Mouse (Mus musculus): Measurements from ENCODE around the gene Kctd18. TPM values are rescaled to one million over a fixed set of nuclear protein-coding genes. Genes with fewer than 3 reads are reported as not detected.
A peak's percentile ranks its signal among the peaks of the same experiment; 100 is the strongest.
"Not testable (repeated sequence)": the region's sequence is repeated elsewhere in the genome, so short reads cannot be mapped to it uniquely, and the experiment has no call there.

The Kctd18 gene
- total RNA-seq (2021): 10 to 100 TPM; 10.4 to 10.9 TPM

DNA sequence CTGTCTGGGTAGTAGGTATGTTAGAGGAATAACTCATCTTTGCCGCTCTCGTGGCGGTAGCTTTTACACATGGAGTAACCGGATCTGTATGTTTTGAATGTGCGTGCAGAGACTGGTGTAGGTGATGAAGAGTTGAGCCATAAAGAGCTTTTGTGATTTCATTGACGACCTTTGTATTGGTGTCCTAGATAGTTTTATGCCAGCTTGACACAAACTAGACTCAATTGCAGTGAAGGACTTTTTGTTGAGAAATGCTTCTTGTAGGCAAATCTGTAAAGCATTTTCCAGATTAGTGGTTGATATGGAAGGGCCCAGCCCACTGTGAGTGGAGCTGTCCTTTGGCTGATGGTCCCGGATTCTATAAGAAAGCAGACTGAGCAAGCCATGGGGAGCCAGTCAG lies at the start of gene Kctd18:
Gene Kctd18 (minus strand): TSS at position 101 of the 400 bp plus-strand sequence.
- no peak for DNase-seq

DNA sequence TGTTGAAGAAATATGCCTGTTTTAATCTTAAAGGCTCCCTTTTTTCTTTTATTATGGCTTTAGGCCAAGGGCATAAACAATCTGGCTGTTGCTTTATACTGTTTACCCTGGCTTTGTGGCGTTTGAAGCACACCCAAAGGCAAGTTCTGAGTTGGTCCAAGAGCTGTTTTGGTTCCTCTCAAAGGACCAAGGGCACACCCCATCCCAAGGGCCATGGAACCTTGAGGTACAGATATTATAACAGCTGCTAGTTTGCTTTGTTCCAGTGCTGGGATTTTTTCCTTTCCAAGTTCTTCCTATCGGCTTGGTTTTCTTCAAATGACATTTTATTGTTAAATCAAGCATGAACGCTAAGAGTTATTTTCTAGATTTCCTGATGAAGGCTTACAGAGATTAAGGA lies 46.9 kb upstream of the Kctd18 start:
- no peak for DNase-seq

DNA sequence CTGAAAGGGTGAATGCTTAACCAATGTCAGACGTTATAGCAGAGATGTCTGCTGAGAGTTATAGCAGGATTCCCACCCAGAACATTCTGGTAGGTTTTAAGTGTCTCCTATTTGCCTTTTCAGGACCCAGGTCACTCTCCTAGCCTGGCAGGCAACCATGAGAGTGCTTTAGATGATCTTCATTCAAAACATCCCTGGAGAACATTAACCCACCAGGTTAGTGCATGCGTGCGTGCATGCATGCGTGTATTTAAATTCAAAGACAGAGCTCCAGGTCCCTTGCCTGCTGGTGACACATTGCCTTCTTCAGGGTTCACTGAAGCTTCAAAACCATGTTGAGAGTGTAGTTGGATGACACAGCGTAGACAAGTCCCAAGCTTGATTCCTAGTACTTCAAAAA lies 46.4 kb upstream of the Kctd18 start:
- no peak for DNase-seq

DNA sequence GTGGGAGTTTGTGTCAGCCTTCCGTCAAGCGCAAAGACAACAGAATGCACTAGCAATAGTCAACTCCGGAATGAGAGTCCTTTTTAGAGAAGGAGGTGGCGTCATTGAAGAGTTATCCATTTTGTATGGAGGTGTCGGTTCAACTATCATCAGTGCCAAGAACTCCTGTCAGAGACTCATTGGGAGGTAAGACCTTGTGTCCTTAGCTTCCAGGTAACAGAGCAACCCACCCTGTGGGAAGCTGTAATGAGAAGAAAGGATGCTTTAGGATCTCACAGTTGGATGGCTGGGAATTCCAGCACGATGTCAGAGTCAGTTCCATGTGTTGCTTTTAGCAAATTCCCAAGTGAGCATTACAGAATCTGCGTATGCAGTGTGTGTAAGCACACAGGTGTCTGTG lies 43.4 kb upstream of the Kctd18 start:
- DNase-seq: no peak

DNA sequence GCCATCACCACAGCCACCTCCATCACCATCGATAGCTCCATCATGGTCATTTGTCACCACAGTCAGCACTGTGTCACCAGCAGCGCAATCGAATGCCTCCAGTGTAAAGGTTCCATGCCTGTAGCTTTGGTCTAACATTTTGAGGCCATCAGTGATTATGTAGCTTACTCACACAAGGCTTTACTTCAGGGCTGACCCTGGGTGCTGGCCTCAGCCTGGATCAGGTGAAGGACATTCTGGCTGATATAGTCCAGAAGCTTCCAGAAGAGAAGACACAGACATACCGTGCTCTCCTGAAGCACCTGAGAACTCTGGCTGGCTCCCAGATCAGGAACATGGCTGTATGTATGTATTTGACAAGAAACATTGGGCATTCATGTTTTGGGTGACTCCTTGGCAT lies 40.1 kb upstream of the Kctd18 start:
- no peak for DNase-seq

DNA sequence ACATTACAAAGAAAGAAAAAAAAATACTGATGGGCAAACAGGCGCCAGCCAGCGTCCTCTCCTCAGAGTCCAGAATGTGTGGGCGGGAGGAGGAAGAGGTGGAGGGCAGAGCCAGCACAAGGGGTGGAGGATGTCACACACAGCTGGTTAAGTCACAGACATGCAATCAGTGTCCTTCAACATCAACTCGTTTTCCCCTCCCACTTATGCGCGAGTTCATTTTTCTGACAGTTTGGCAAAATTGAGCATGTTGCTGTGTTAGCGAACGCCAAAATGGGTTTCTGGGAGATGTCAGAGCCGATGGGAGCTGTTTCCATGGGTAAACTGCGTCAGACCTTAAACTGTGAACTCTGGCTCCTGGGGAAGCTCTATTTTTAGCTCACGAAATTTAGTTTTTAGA lies 38.2 kb upstream of the Kctd18 start:
- peak; percentile 13 for DNase-seq

DNA sequence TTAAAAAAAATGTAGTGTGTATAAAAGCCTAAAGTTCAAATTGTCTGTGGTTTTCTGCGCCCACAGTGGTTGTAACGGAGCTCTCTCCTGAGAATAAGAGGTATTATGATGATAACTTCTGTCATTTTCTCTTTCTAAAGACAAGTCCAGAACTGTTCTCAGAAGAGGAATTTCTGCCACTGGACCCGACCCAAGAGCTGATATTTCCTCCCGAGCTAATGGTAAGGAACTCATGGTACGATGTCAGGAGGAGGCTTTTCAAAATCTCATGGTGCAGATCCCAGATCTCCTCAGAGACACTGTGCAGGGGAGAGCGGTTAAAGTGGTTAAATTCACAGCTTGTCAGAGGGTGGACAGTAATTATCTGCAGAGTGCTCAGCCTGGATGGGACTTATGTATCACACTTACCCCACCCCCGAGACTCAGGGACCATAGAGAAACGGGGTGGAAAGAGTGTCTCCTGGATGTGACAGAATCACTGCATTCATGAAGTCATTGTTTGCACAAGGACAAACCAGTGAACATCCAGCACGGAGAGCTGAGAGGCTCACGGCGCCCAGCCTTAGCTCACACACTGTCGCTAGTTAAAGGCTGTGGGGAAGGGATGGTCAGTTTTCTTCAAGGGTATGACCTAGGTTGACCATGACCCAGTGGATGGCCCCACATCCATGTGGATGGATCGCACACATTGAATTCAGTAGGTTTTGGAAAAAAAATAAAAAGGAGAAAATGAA lies 37.5 kb upstream of the Kctd18 start:
- no peak for DNase-seq

DNA sequence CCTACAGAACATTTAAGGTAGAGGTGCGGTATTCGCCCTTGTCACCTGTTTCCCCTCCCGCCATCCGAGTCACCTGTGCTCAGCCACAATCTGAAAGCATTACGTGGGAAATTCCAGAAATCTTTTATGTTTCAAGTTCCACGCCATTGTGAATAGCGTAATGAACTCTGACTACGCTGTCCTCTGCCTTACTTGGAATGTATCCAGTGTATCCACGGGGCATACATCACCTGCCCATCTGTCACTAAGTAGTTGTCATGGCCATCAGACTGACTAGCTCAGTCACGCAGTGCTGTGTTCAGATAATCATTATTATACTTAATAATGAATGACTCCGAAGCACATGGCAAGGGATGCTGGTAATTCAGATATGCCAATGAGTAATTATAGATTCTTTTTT lies 36.8 kb upstream of the Kctd18 start:
- no peak for DNase-seq

DNA sequence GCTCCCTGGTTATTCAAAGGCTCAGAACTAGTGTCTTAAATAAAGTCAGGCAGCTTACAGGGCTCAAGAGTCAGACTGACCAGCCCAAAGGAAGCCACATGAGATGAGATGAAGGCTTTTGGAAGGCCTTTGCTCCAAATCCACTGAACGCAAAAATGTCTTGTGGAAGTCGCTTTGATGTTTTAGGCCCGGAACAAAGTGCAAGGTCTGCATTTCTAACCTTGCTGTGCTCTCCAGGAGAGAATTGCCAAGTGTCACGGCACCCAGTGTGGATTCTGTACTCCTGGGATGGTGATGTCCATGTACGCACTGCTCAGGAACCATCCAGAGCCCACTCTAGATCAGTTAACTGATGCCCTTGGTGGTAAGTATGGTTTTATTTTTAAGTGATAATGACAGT lies 30.4 kb upstream of the Kctd18 start:
- DNase-seq: no peak

DNA sequence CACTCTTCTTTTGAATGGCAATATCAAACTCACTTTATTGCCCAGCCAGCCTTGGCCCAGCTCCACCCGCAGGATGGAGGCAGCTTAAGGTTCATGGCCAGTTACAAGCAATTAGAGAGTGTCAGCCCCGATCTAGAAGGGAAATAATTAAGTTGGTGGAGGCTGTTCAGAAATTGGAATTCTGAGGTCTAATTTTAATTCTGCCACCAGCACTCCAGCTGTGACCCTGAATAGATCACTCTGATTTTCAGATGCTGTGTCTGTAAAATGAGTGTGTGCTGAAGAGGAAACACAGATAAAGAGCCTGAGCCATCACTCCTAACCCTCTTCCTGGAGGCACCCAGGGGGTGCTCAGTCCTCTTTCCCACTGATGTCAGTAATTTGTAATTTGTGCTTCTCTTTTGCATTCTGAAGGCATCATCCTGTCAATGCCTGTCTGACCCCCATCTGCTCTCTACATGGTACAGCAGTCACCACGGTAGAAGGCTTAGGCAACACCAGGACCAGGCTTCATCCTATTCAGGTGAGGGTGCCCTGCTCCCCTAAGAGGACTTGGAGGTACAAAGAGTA lies 28.1 kb upstream of the Kctd18 start:
- DNase-seq: no peak

DNA sequence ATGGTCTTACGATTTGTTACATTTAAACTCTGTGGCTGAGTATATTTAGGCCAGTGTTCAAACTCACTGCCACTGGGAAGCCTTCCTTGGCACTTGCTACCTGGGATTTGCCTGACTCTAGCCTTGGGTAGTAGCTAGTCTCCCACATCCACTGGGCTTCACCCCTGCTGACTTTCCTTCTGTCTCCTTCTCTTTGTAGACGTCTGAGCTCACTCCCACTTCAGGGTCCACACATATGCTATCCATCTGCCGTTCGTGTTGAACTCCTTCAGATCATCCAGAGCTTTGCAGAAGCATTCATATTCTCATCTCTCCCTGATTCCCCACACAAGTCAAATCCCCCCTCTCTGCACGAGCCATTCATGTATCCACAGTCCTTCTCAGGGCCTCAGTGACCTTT lies 26.8 kb upstream of the Kctd18 start:
- DNase-seq: no peak

DNA sequence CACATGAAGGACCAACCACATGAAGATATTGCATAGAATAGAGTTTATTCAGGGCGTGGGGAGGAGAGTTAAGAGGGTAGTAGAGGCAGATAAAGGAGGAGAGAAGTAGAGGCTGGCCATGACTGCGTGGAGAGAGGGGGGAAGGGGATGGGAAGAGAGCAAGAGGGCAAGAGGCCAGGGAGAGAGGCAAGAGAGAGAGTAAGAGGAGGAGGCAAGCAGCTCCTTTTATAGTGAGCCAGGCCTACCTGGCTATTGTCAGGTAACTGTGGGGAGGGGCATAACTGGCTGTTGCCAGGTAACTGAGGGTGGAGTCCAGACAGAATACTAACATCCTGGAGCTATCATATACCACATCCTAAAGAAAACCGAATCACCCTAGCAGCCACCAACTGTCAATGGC lies 26.3 kb upstream of the Kctd18 start:
- no peak for DNase-seq

DNA sequence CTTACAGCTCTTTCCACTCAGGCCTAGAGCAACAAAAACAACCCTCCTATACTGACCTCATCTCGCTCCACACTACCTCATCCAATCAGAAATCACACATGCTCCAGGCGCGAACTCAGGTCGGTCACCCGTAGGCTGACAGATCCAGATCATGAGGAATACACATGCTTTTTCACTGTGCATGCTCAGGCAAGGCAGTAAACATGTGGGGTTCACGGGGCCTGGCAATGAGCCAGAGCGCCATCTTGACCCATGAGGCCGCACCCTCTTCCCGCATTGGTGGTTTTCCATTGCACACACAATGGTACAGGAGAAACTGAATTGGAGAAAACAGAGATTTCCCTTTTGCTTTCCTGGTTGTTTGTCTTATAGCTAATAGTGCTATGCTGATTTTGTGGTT lies 18.6 kb upstream of the Kctd18 start:
- DNase-seq: not testable (repeated sequence)

DNA sequence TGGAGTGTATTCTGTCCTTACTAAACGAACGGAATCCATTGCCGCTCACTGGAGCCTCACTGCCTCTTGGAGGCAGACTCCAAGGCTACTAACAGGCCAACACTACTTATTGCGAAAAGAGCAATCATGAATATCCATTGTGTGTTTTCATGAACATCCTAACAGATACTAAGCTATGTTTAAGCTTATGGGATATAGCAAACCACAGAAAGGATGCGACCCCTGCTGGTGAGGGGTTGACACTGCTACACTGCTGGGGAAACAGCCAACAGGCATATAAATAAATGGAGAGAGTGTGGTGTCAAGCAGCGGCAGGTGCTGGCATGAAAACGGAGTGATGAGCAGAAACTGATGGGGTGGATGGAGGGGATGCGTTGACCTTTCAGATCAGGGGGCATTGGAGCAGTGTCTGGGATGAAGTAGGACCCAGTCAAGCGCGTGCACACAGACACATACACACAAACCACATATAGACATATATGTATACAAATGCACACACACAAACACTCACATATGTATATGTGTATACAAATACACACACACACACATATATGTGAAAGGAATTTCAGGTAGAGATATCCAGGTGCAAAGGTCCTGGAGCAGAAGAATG lies 12.5 kb upstream of the Kctd18 start:
- DNase-seq: peak; percentile 66

DNA sequence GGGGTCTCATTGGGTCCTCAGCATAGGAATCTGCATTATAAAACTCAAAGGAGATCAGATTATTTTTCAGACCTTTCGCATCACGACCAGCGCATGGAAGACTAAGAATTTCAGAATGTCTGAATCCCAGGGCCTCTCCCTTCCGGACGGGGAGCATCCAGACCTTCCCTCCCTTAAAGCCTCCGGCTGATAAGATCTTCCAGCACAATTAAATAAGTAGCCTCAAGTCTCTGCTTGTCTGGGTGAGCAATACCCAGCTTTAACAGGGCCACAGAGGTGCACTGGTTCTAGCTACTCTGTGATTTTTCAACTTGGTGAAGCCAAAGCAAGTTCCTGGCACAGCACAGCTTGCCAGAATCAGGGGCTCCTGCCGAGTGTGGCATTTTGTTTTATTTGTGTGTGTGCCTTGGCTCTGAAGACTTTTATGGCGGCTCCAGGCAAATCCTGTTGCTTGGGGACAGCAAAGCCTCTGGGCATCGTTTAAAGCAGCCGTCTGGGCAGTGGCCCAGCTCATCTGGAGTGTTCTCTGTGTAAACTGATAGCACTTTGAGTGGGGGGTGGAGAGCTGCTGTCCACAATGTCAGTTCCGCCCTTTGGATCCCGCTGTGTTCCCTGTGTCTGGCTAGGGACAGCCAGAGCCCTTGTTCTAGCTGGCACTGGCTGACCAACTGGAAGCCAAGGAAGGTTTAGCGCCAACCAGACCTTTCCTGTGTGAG lies 11.6 kb upstream of the Kctd18 start:
- DNase-seq: peak; percentile 86

DNA sequence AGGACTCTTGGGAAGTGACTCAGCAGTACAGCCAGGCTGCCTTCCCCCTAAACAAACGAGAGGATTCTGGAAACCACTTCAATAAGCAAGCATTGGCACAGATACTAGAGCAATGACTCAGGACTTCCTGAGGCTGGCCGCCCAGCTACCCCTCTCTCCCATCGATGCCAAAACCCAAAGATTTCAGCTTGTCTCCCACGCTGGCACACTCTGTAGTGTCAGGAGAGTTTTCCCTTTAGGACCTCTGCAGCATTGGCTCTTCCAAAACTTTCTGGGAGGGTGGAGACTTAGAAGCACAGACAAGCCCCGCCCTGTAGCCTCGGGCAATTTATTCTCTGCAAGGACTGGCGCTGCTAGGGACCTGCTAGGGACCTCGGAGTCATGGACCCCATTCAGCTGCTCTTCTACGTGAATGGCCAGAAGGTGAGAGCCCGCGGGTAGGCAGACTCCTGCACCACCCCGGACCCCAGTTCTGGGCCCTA lies 10.9 kb upstream of the Kctd18 start, which contains the start of gene Aox1:
Gene Aox1 (plus strand): TSS at position 296 of the 482 bp plus-strand sequence.
- DNase-seq: peak; percentile 57

DNA sequence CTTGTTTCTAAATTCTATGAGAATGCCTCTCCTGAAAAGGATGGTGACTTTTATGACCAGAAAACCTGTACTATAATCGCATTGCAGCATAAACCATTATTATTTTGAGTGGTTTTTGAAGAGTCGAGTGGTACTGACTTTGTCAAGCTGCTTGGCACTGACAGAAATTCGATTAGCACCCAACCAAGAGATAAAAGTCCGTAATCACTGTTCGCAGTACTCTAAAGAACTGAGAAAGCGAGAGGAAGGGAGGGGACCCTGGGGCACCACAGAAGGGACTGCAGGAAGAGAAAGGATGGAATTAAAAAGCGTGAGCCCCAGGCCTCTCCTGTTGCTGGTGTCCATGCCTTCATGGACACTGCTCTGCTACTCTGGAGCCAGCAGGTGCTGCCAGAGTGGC lies 9.0 kb upstream of the Kctd18 start:
- DNase-seq: no peak

DNA sequence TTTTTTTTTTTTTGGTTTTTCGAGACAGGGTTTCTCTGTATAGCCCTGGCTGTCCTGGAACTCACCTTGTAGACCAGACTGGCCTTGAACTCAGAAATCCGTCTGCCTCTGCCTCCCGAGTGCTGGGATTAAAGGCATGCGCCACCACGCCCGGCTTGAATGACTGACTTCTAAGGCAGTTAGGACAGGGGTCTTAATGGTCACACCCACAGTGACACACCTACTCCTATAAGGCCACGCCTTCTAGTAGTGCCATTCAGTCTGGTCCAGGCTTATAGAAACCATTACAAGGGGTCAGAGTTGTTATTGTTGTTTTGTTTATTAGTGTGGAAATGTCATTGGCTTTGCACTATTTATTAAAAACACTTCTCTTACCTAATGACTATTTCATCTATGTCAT lies 12.4 kb downstream of the Kctd18 start:
- DNase-seq: not testable (repeated sequence)

DNA sequence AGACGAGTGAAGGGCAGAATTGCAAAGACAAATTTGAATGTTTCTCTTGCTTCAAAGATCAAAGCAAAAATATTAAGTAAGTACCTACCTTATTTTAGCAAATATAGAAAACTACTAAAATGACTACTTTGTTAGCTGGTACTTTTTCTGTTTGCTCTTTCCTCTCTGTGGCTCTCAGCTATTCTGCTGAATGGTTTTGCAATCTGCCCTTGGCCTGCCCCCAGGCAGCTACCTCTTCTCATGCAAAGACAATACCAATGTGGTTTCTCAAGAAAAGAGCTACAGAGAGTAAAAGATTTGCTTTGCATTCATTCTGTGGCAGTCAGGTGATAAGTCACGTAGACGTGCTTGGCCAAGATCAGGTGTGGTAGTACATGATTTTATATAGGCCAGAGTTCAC lies 20.6 kb downstream of the Kctd18 start:
- DNase-seq: no peak

DNA sequence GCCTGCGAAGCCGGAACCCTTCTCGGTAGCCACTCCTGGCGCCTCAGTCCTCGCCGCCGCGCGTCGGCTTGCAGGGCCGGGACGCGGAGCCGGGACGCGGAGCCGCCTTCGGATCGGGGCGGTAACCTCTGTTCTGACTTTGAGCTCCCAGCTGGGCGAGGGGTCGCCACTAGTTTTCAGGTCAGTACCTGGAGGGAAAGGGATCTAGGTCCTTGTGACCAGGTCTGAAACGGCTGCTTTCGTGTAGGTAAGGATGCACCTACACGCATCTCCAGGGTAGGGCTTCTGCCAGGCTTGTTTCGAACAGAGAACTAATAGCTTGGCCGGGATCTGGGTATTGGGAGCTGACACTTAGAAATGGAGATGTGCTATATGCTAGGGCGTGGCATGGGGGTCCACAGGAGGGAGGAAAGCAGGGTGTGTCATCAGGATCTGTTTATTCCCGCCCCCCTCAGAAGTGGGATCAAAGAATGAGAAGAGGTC lies 22.6 kb downstream of the Kctd18 start:
- DNase-seq: no peak

DNA sequence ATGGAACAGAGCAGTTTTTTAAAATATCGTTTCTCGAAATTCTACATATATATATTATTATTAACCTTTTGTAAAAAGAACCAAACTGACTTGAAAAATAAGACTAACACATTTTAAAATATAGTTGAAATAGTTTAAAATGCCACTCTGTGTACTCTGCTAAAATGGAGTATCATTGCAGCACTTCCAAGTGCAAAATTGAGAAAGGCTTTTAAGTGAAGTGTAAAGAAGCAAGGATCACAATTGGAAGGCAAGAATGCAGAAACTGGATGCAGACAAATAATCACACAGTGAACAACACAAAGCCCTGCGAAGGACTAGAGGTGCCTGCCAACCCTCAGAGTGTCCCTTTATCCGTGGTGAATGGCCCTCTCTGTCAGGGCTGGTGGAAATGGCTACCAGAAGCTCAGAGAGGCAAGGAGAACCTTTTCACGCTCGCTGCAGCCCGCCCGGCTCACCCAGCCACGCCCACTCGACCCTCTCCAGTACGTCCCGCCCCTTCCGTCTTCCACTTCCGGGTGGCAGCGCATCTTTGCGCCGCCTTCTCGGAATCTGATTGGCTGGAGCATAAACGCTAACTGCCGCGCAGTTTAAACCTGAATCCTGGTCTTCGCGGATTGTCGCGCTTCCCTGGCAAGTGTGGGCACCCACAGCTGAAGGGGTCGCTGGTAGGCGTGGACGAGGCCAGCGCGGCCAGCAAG lies 23.2 kb downstream of the Kctd18 start, which contains the start of gene Sgo2a:
Gene Sgo2a (plus strand): TSS at position 540 of the 701 bp plus-strand sequence.
- DNase-seq: peak; percentile 96

DNA sequence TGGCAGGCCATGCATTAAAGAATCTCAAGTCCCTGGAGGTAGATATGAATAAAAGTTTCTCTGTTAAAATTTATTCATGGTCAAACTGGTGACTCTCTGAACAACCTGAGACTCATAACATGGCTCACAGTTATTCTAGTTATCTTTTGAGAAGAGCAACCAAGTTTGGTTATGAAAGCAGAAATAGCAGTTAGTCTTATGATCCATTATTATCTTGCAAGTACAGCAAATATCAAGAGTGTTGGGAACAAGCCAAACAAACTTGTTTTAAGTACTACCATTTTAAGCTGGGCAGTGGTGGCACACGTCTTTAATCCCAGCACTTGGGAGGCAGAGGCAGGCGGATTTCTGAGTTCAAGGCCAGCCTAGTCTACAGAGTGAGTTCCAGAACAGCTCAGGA lies 27.5 kb downstream of the Kctd18 start:
- DNase-seq: no peak
